Mouse (Mus musculus) right cerebral cortex, adult 18-20 months (tissue): ENCODE measurements around the gene Adrm1.

Experiments used
- DNase-seq: peaks from one replicate; pipeline ENCODE4 v3.0.0; 2022; ENCODE audit warnings: mixed read lengths

Gene Adrm1

GRCm38 (mm10) chr2:180220165-180220564 is 48.9 kb downstream of the Adrm1 start:
- DNase-seq = no peak

DNA sequence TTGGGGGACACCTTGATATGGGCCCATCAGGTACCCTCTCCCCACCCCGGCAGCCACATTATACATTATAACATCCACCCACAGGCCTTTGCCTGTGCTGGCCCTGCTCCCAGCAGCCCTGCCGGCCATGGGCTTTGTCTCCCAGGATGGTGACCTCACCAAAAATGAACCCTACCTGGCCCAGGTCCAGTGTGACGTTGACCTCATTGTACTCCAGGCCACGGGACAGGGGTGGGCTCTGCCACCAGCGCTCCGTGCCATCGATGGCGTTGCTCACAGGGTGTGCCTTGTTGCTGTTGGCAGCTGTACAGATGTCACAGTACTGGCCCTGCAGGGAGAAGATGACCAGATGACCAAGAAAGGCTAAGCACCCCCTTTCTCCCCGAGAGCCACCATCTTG is 49.8 kb downstream of the Adrm1 start:
- DNase-seq = no peak

DNA sequence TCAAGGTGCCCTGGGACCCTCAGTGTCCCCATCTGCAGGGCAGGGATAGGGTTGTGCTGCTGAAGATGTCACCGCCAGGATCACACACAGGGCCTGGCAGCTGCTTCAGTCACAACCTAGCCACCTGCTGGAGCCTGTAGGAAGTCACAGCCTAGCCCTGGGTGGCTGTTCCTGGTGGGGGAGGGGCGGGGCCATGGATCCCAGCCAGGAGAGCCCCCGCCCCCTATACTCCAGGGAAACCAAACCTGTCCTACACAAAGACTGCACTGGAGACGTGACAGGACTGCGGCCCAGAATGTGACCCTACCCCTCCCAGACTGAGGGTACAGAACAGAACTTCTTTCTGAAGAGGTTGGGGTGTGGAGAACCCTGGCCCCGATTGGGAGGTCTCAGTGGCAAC is 51.0 kb downstream of the Adrm1 start:
- DNase-seq = no peak

DNA sequence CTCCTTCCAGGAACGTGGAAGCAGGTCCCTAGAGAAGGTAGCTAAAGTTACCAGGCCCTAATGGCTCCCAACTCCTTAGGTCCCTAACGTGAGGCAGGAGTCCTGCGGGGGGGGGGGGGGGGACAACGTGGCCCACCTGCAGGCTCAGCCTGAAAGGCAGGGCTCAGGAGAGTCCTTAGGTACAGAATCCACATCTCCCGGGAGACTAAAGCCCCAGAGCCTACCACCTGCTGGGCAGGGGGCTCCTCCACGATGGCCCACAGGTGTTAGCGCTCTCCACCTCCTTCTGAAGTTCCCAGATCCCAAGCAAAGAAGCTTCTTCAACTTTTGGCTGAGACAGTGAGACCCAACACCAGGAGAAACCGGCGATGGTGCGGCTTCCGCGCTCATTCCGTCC is 53.4 kb downstream of the Adrm1 start:
- DNase-seq = no peak

- no peak for DNase-seq
Measured at GRCm38 (mm10) chr2:180225044-180225761, 53.9 kb downstream of the Adrm1 start.
